Mouse (Mus musculus): ENCODE results near the gene Ptprk. TPM values are rescaled to one million over a fixed set of nuclear protein-coding genes. Genes with fewer than 3 reads are reported as not detected.

Gene Ptprk
- total RNA-seq, 2 experiments from 2014 or later = 20.9 to 21.0 TPM

DNA sequence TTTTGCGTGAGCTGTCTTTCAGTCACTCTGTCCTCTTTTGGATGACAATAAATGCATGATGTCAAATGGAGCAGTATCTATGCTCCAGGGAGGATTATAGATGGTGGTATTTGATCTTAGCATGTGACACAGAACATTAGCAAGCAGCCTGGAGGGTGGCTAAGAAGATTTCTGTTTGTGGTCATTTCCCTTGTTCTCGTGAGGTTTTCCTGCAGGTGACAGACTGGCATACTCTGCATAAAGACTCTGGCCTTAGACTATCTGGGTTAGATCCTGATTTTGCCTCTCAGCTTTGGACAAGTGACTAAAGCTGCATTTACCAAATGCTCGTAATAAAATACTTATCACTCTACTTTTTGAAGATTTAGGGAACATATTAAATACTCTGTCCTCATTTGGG is 423.9 kb downstream of the Ptprk start:
- intact Hi-C loops (cut with DNase I) = no loop called here
- DNase-seq = no peak

DNA sequence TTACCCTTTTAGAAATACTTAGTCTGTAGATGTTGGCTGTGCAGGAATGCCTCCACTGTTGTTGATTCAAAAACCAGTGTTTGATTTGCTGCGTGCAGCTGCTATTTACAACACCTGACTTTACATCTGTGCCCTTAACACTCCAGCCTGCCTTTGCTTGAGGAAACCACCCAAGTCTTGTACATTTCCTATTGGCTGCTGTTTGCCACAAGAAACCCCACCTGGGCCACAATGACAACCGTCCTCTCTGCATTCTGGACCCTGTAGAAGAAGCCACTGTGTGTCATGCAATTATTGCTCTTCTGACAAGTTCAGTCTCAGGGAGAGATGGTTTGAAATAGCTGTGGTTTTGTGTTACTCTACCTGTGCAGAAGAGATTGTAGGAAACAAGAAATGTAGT is 439.0 kb downstream of the Ptprk start:
- DNase-seq = no peak
- intact Hi-C loops (cut with DNase I) = no loop called here

DNA sequence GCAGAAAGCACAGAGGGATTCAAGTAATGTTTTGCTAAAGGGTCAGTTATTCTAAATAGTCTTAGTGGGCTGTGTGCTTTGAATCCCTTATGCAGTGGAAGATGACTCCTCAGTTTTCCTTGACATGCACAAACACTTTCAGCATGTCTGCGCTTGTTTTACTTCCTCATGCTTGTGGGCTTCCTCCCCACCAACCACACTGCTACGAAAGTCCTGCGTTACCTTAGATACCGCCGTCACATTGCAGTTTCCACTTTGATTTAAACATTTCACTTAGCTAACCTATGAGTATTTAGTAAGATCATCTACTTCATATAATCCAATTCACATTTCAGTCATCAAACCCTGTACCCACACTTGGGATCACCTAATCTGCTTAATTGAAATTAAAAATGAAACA is 441.5 kb downstream of the Ptprk start:
- intact Hi-C loops (cut with DNase I) = no loop called here
- DNase-seq = no peak

DNA sequence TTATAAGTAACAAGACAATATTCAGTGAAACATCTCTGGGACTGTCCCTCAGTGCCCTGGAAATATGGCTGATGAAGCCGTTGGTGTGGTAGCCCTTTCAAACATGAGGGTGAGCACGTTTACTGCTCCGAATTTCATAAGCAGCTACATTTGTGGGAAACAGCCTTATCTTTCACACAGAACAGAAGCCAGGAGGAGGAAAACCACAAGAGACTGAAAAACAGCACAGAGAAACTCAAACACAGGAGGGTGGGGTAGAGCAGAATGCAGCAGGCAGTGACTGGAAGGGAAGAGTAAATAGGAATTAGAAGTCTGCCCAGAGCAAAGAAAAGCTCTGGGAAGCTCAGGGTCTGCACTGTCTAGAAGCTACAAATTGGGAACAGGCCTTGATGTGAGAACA is 443.7 kb downstream of the Ptprk start:
- no peak for DNase-seq
- intact Hi-C loops (cut with DNase I) = no loop called here

DNA sequence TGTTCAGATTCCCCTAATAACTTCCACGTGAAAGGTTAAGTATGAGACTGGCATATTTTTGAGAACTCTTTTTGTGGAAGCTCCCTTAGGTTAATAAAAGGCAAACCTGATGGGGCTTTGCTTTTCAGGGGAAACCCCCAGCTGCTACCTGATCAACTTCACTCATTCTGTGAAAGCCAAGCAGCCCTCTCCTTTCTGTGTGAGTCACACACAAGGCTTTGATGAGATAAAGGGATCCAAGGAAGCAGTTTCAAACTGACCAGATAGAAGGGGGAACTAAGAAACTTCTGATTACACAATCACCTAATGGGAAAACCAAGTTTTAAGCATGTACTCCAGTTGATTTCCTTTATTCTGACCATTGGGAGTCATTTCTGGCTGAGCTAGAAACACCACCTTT is 445.2 kb downstream of the Ptprk start:
- DNase-seq = no peak
- intact Hi-C loops (cut with DNase I) = no loop called here

DNA sequence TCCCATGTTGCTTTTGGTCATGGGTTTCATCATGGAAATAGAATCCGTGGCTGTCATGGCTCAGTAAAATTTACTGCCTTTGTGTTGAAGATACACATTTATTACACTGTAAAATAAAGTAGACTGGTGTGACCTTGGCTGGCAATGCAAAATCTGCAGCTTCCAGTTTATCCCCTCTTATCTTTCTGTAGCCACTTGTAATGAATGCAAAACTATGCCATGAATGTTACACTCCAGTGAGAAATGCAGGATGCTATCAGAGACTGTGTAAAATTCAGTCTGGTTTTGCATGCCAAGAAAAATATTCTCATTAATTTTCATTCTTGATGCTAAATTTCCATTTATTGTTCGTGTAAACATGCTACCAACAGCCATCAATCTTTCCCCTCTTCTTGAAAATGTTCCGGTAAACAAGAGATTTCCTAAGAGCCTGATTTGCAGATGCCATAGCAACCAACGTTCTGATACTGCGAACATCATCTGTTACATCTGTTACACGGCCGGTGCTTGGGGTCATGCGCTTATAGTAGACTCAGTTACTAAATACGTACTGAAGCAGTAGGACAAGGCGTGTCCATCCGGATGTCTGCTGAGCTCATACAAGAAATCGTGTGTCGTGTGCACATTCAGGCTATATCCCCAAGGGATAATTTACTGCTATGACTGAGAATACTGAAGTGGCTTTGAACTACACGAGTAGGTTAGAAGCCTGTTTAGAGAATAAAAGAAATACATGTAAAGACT is 449.5 kb downstream of the Ptprk start:
- no peak for DNase-seq

DNA sequence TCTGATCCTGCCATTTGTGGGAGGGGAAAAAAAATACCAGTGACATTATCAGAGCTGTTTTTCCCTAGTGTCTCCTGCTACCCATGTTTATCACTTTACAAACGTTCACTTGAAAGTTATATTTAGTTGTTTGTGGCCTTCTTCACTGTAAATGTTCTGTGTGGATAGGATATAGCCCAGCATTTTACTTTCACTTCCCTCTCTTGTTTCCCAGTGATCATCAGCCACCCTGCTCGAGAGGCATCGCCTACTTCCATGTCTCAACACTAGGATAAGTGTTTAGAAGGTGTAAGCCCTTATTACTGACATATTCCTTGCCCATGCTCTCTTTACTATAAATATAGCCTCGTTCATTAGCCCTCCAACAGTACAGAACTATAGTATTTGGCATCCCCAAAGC is 466.0 kb downstream of the Ptprk start:
- DNase-seq = no peak
- intact Hi-C loops (cut with DNase I) = no loop called here

More for the DNA sequence above, 449.5 kb downstream of the Ptprk start:
- intact Hi-C loops (cut with DNase I) = no loop called here

DNA sequence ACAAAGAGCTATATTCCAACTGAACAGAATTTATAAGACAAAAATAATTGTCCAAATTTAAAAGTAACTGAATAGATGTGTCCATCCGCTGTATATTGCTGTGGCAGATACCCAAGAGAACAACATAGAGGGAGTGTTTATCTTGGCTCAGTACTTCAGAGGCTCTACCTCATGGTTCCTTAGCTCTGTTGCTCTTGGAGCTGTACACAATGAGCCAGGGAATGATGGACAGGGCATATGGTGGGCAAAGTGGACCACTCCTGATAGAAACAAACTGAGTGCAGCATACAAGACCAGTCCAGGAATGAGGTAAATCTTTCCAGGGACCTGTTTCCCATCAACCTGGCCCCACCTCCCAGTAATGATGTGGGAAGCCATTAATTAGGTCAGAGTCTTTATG is 468.1 kb downstream of the Ptprk start:
- intact Hi-C loops (cut with DNase I) = no loop called here
- DNase-seq = no peak

DNA sequence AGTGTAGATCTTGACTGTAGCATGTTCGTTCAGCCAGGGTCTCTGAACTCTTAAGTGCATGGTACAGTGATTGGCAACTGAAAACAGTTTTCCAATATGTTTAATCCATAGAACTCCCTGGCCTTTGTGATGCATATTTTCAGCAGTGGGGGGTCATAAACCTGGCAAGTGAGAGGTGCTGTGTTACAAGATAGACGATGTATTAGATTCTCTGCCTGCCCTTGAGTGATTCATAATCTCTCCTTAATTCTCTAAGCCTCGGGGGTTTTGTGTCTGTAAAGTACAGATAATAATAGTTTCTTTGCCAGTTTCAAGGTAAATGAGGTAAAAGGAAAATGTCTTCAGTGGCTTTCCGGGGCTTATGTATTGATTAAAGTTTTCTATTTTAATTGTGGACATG is 475.9 kb downstream of the Ptprk start:
- DNase-seq = no peak
- intact Hi-C loops (cut with DNase I) = no loop called here

DNA sequence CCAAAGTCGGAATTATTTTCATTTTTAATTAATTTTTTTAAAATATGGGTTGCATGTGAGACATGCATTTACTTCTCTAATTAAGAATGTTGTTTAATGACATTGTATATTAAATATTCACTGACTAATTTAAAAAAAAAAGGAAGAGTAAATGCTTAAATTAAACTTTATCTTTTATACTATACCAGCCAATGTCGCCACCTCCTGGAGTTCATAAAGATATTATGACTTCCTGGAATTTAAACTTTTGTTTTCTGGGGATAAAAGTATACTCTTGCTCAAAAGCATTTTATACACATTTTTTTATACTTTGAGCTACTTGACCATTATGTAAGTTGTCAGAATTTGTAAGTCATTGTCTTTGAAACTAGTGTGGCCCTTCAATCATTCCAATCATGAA is 477.4 kb downstream of the Ptprk start:
- intact Hi-C loops (cut with DNase I) = no loop called here

DNA sequence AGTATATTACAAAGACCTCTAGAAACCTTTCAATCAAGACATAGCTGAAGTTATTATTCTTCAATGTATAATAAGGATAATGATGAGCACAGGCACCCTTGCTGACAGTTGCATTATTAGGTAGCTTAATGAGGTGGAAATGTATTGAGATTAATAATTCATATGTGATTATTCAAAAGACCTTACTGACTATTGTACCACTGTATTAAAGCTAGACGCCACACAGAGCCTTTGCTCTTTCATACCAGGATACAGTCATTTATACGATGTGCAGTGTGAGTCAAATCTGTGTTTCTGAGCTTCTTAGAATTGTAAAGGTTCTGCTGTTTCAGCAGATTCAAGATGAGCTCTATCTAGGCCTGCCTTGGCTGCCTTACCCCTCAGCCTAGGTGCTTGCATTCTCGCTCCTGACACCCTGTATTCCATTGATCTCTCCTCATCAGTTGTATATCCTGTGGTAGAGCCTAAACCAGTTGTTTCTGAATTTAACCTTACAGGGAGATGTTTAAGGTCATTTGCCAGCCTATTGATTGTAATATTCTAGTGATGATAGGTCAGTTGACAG is 489.6 kb downstream of the Ptprk start:
- no peak for DNase-seq
- intact Hi-C loops (cut with DNase I) = no loop called here

More for the DNA sequence above, 477.4 kb downstream of the Ptprk start:
- no peak for DNase-seq

DNA sequence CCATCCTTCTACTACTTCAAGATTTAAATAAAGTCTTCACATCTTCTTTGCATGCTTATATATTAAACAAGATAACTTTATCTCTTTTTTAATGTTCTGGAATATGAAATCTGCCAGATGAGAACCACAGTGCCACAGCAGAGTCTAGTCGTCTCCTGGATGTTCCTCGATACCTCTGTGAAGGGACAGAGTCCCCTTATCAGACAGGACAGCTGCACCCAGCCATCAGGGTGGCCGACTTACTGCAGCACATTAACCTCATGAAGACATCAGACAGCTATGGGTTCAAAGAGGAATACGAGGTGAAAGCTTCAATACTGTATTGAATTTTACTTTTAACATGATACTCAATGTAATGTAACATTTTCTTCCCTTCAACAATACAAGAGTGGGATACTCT is 491.8 kb downstream of the Ptprk start:
- DNase-seq = no peak
- intact Hi-C loops (cut with DNase I) = no loop called here

DNA sequence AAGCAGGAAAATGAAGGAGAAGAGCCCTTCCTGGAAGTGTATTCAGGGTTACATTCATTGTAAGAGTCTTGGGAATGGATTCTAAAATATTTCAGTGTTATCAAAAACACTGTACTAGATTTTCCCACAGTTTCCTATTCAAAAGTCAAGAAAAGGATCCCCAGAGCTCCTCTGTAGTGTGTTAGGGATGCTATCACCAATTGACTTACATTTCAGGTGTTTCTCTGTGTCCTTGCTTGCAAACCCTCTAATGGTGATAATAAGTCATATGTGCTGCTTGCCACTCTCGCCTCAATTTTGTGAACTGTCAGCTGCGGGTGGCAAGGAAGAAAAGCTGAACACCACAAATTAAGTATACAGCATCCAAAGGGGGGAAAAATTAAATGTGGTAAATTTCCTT is 492.2 kb downstream of the Ptprk start:
- intact Hi-C loops (cut with DNase I) = no loop called here
- DNase-seq = no peak

DNA sequence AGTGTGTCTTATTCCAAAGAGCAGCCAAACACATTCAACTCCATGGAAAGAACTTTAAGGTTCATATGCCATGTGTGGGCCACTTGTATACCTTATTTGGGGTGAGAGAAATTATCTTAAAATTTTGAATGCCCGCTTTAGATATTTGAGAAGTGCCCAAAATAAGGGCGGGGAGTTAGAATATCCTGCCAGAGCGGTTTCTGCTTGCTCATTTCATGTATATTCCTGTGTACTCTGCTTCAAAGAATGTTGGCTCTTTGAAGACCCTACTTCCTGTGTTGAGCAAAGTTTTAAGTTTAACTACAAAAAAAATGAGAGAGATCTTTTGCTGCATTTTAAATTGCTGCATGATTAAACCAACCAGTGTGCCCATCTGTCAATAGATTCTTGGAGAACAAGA is 492.8 kb downstream of the Ptprk start:
- DNase-seq = no peak
- intact Hi-C loops (cut with DNase I) = no loop called here

DNA sequence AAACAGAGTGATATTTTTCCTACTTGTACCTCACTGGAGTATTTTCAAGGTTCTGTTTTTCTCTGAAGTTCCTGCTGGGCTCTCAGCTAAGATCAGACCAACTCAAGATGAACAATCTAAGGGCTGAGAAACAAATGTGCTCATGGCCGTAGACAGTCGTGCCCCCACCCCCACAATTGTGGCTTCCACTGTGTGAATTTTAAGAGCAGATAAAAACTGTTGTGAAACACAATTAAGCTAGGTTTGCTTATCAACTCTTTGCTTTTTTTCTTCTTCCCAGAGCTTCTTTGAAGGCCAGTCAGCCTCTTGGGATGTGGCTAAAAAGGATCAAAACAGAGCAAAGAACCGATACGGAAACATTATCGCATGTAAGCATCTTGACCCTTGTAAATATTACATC is 493.4 kb downstream of the Ptprk start:
- intact Hi-C loops (cut with DNase I) = no loop called here
- no peak for DNase-seq

DNA sequence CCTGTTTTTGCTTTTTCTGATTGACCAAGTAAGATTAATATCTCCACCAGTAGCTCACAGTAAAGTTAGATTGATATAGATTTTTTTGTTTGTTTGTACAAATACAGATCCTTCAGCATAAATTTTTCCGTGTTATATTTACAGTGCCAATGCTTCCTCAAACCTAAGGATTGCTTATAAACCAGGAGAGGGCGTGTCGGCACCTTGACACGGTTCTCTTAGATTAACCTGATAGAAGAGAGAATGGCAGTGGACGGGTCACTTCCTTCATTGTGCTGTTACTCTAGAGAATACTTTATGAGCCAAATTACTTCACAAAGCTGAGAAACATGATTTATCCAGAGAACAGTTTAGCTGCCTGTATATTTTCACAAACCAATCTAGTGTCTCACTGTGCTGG is 505.0 kb downstream of the Ptprk start:
- intact Hi-C loops (cut with DNase I) = no loop called here
- no peak for DNase-seq

DNA sequence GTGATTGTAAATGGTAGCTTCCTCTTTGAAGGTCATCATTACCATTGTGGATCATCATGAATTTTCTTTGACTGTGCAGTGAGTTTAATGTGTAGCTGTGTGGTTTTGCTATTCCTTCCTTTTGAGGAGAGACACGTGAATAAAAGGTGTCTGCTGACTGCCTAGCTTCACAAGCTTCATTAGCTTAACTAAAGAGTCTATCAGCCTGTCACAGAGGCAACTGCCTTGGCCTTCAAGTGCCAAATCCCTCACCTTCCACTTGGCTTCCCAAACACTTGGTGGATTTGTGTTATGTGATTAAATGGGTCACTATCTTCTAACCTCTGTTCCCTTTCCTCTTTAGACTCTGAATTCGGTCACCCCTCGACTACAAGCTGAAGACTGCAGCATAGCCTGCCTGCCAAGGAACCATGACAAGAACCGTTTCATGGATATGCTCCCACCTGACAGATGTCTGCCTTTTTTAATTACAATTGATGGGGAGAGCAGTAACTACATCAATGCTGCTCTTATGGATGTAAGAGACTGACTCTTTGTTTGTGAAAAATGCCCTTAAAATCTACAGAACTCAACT is 512.0 kb downstream of the Ptprk start:
- no peak for DNase-seq
- intact Hi-C loops (cut with DNase I) = no loop called here

DNA sequence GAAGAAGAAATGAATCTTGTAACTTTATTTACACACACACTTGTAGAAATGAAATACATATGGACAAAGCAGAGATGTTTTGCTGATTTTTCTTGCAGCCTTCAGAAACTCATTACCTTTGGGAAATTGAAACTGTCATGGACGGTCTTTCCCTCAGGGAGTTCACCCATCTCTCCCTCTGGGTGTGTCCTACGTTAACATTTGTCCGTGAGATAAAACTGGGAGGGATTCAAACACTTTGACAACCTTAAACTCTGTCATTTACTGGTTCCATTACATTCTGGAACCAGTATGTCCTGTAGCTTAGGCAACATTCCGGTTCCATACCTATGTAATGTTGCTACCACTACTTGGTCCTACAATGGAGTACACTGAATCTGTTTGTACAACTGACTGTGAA is 513.8 kb downstream of the Ptprk start:
- intact Hi-C loops (cut with DNase I) = no loop called here
- no peak for DNase-seq

DNA sequence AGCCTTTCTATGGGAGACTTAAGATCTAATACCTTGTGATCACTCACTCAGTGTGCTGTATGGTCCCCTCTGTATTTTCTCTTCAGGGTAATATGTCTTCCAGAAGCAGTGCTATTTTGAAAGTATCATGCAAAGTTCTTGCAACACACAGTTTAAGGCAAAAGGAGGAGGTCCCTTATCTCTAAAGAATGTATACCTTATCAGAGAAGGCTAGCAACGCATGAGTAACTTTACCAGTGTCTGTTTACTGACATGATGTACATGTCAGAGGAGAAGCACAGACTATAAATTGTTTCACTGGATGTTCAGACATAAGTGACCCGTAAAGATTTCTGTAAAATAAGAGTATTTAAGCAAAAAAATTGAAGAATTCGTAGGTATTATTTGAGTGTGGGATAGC is 516.2 kb downstream of the Ptprk start:
- no peak for DNase-seq
- intact Hi-C loops (cut with DNase I) = no loop called here

DNA sequence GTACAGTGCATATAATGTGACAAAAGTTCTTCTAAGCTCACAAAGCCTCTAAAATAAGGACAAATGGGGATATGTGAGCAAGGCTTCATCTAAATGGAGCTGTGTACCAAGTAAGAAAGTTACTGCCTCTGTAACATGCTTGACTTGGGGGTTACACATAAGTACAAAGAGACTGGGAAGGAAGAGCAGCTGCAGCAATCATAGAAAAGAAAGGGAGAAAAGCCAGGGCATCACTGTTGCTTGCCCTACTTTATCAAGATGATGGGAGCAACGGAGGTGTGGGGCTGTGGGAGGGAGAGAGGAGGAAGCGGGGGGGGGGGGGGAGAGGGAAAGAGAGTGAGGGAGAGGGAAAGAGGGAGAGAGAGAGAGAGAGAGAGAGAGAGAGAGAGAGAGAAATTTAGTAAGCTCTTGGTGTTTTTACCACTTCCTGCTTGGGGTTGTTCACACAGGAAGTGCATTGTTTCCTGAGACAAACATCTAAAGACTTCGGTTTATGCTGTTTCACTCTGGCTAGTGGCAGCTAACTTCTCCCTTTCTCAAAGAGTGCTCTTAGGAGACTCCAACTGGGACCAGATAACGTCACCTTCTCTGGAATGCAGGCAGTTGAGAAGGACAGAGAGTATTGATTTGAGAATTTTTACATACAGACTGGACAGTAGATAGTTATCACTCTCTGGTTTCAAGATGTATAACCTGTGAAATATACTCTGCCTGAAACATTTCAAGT is 519.1 kb downstream of the Ptprk start:
- intact Hi-C loops (cut with DNase I) = no loop called here
- no peak for DNase-seq

DNA sequence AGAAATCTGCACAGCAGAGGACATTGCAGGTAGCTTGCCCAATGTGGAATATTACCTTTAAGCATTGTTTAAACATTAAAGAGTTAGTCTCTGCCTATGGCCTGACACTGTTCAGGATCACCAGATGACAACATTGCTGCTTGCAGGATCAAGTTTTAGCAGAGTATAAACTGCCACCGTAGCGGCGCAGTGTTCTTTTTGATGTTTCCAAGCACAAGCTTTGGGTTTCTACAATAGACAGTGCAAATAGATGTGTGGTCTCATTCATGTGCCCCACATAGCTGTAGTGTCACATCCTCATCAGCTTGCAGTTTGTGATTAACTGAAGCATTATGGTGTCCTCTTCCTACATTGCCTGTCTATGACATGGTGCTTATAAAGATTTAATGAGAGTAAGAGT is 522.3 kb downstream of the Ptprk start:
- DNase-seq = no peak
- intact Hi-C loops (cut with DNase I) = no loop called here

DNA sequence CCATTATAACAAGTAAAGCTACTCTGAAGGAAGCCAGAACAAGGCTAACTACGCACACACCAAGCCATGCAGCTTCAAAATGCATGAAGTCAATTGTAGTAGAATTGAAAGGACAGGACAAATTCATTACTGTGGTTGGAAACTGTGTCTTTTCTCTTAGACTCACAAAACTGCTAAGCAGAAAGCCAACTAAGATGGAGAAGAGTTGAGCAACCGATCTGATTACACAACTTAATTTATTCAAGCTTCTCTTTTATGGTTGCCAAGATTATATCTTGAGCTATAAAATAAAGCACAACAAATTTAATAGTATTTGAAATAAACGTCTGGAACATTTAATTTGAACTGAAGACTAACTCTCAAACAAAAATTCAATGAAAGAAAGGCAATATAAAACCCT is 534.5 kb downstream of the Ptprk start:
- DNase-seq = no peak
- intact Hi-C loops (cut with DNase I) = no loop called here
